Mouse (Mus musculus): Measurements from ENCODE around the gene Cryzl2.

Cryzl2 gene

DNA sequence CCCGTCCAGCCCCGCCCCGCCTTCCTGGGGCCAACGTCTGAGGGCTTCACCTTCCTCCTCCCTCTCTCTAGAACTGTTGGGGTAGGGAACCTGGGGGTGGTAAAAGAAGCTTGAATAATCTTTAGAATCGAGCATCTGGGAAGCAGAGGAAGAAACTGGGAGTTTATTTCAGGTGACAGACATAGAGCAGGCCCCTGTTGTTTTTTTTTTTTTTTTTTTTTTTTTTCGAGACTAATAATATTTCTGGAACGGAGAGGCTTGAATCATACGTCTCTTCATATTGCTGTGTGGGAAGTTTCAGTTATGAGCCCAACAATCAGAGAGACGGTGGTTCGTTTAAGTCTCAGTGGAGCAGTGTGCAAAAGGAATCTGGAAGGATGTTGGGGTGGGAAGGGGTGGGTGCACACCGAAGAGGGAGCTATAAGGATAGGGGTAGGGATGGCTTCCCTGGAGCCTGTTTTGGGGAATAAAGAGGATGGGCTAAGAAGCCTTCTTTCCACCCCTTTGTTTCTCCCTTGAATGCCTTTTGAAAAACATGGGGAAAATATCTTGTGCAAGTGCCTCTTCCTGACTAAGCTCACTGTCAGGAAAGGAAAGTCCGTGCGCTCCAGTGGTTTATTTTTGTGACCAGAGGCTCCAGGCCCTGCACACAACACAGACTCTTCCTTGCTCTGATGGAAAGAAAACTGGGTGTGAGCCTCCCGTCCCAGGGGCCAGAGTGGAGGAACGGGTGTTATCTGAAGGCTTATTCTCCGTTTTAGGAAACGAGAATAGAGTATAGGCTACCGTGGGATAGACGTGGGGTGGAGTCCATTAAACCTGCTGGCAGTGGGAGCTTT lies 14.4 kb upstream of the Cryzl2 start:
- DNase-seq (ENCODE audit: low read depth), result no peak

- no peak for DNase-seq (ENCODE audit: low read depth)
Observed at GRCm38 (mm10) chr1:157444632-157445300, 13.6 kb upstream of the Cryzl2 start.

DNA sequence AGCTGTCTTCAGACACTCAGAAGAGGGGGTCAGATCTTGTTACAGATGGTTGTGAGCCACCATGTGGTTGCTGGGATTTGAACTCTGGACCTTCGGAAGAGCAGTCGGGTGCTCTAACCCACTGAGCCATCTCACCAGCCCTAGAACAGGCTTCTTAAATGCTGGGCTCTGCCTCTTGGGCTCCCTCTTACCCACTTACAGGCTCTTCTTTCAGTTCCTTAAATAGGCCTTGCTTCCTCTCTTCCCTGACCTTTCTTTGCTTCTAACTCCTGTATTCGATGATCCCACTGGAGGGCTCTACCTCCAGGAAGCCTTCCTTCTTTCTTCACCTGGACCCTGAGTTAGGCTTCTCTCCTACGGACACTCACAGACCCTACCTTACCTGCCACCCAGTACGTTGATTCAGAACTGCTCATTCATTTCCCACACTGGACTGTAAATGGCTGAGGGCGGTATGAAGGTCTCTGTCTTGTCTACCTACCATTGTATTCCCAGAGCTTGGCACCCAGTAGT lies 12.9 kb upstream of the Cryzl2 start:
- DNase-seq (ENCODE audit: low read depth), result no peak

DNA sequence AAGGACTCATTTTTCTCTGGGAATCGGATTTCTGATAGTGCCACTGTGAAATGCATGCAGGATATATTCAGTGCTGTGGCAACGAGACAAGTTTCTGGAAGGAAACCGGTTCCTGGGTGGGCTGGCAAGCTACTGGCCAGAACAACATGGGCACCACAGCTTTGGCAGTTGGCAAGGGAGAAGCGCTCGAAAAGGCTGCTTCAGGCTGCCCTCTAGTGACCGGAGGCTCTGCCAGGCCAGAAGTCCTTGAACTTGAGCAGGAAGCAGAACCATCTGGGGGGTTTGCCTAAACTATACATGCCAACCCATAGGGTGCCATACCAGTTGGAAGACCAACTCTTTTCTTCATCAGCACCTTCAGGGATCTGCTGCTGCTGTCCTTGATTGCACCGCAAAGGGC lies 12.1 kb upstream of the Cryzl2 start:
- DNase-seq (ENCODE audit: low read depth), result peak; percentile 9

GRCm38 (mm10) chr1:157447142-157447541 lies 11.2 kb upstream of the Cryzl2 start:
- no peak for DNase-seq (ENCODE audit: low read depth)

- DNase-seq (ENCODE audit: low read depth), result no peak
Observed at GRCm38 (mm10) chr1:157448164-157448804, 10.1 kb upstream of the Cryzl2 start.

- DNase-seq (ENCODE audit: low read depth), result no peak
Observed at GRCm38 (mm10) chr1:157448805-157449188, 9.6 kb upstream of the Cryzl2 start.

DNA sequence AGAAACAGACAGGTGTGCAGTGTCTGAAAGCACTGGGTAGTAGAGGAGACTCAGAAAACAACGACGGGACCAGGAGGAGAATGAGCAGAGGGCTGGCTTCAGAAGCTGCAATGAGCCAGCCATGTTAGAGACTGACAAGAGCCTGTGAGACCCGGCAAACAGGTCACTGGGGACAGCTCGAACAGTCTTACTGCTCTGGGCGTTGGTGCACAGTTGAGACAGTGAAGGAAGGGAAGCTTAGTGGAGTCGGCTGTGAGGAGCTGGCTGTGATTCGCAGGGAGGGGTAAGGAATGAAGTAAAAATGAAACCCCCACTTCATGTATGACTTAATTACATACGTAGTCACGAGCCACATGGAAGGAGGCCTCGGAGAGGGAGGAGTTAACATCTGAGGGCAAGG lies 8.8 kb upstream of the Cryzl2 start:
- DNase-seq (ENCODE audit: low read depth), result no peak

DNA sequence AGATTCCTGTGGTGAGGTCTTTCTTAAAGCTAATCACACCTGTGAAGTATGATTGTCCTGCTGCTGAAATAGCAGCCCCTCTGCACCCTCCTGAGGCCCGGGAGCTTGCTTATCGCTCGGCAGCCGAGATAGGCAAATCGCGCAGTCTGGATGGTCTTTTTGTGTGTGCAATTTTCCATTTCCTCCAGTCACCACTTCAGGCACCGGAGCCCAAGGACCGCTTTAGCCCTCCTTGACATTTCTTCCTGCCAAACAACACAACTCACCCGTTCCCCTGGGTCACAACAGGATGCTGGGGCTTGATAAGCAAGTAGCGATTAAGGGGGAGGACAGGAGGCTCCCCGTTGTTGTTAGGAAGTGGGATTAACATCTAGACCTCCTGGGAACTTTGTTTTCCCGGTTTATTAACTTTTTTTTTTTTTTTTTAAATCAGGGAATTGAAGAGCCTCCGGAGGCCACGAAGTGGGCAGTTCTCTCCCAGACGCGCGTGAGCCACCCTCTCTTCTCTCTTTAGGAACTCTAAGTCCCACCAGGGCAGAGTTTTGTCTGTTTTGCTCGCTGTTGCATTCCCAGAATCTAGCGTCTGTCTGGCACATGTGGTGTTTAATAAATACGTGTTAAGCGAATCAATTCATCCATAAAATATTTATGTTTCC lies 8.3 kb upstream of the Cryzl2 start:
- DNase-seq (ENCODE audit: low read depth), result no peak

DNA sequence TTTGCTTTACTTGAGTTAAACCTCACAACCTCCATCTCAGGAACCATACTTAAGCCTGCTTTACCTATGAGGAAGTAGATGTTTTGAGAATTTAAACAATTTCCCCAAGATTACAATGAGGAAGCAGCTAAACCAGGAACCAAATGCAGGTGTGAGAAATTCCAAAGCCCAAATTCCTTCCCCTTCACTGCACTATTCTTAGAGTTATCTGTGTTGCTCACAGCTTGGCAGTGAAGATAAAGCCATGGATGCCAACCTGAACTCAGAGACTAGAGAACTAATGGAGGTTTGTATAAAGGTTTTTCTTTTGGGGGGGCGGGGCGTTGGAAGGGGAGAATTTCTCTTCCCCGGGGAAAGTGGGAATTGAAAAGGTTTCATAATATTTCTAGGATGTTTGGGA lies 6.1 kb upstream of the Cryzl2 start:
- DNase-seq (ENCODE audit: low read depth), result no peak

- DNase-seq (ENCODE audit: low read depth), result no peak
Observed at GRCm38 (mm10) chr1:157452759-157453549, 5.4 kb upstream of the Cryzl2 start.

DNA sequence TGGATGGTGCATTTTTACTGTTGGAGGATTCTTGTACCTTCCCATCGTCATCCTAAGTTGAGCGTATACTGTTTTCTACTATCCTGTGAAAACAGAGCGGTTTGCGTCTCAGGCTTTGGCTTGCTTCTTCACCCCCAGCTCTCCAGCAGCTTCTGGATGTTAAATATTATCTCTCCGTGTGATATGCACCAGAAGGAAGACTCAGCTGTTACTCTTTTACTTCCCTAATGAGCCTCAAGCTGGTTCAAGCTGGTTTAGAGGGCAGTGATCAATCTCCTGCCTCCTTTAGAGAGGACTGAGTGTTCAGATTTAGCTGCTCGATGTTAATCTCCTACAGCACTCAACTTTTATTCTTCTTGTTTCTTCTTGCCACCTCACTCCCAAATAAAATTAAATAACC lies 3.5 kb upstream of the Cryzl2 start:
- no peak for DNase-seq (ENCODE audit: low read depth)

GRCm38 (mm10) chr1:157457789-157458188 lies 588 bp upstream of the Cryzl2 start:
- no peak for DNase-seq (ENCODE audit: low read depth)

DNA sequence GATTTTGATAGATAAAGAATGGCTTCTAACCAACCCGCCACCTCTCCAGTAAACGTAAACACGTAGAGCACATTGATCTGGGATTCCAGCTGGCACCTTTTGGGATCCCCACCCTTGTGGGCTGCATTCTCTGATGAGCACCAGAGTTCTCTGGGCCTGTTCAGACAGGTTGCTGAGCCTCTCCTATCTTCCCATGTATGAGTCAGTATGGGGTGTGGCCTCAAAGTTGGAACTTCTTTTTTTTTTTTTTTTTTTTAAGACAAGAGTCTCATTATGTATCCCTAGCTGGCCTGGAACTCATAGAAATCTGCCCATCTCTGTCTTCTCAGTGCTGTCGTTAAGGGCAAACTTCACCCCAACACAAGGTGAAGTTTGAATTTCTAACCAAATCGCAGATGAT lies 1.5 kb downstream of the Cryzl2 start:
- DNase-seq (ENCODE audit: low read depth), result no peak

DNA sequence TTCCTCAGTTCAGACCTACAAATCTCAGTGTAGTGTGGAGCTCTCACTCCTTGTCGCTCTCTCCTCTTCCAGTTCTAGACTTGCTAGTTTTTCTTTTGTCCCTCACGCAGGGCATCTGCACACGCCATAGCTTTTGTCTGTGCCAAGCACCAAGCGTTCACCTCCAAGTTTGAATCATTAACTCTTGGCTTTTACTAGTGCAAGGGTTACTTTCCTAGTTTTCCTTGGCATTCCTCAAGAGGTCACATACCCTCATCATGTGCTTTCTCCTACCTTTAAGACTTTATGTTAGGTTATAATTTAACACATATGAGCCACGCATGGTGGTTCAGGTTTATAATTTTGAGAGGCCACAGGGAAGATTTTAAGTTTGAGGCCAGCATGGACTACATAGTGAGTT lies 2.9 kb downstream of the Cryzl2 start:
- DNase-seq (ENCODE audit: low read depth), result no peak

GRCm38 (mm10) chr1:157462336-157462735 lies 4.0 kb downstream of the Cryzl2 start:
- no peak for DNase-seq (ENCODE audit: low read depth)

DNA sequence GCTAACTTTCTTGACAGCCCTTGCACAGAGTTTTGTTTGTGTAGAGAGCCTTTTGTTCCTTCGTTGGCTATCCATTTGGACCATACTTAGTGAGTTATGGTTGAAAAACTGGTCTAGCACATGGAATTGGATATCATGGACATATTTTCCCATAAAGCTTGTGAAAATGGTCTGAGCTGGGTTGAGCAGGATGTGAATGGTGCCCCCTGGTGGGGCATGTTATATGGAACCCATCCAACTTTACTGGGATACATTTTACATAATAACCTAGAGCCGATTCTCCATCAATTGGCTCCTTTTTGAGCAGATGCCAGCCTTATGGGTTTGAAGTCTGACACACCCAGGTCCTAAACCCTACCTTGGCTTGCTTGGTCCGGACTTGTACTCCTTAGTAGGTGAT lies 6.8 kb downstream of the Cryzl2 start:
- DNase-seq (ENCODE audit: low read depth), result peak; percentile 5

- DNase-seq (ENCODE audit: low read depth), result no peak
Observed at GRCm38 (mm10) chr1:157467866-157468265, 9.5 kb downstream of the Cryzl2 start.

DNA sequence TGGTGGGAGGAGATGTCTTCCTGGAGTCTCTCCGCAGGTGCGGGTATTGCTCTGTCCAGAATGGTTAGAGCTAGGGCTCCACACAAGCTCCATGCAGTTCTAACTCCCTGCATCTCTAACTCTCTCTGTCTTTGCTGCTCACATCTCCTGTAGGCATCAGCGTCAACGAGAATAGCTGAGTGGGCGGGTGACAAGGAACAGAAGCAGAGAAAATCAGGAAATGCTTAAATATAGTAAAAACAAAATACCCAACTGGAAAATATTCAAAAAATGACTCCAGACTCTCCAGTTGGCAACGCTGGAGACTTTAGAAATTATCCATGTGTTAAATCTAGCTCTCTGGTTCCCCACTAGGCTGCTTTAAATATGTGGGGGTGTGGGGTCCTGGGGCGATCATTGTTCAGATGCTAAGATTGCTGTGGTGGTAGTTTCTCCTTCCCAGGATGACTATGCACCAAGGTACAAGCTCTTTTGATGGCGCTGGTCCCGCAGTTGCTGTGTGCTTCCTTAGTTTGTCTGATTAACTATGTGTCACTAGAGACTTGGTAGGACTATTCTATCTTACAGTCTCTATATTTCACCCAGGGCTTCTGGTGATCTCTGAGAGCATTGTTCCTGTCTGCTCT lies 12.5 kb downstream of the Cryzl2 start:
- DNase-seq (ENCODE audit: low read depth), result no peak

DNA sequence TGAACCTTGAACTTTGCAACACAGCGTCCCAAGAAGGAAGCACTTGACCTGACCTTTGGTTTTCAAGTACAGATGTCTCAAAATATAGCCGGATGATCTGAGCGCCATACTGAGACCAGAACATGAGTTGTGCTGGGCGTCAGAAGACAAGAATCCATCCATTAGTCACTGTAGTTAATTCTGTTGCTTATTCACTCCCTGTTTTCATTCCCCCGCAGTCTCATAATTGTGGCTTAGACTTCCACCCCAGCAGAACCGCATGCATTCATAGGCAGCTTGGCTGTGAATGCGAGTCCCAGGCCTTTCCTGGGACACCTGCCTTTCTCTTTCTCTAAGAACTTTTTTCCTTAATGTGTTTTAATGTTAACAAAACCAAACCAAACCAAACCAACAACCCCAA lies 14.3 kb downstream of the Cryzl2 start:
- DNase-seq (ENCODE audit: low read depth), result no peak

GRCm38 (mm10) chr1:157474865-157475264 lies 16.5 kb downstream of the Cryzl2 start:
- DNase-seq (ENCODE audit: low read depth), result no peak

Measured in 416B (cell line).